Mouse (Mus musculus) midbrain, embryonic 10.5 days (tissue): ENCODE data around the gene Col20a1. TPM values are rescaled to one million over a fixed set of nuclear protein-coding genes. Genes with fewer than 3 reads are reported as not detected.

Source experiments
- DNase-seq: peaks from one replicate; pipeline ENCODE4 v3.0.0-alpha.2; 2017; ENCODE audit warnings: low spot score
- H3K27ac ChIP-seq: fragments of 300-500 bp; sonication (generic); replicated peaks from 2 replicates; pipeline ENCODE4 v1.5.1; 2016; ENCODE audit warnings: mild to moderate bottlenecking
- H3K27me3 ChIP-seq: fragments of 300-500 bp; sonication (generic); 2 replicates; pipeline ENCODE4 v1.6.1; 2016; ENCODE audit warnings: low read depth, mild to moderate bottlenecking; ENCODE audit not compliant: poor library complexity, severe bottlenecking
- H3K36me3 ChIP-seq: fragments of 300-500 bp; sonication (generic); 2 replicates; pipeline ENCODE4 v1.6.1; 2016; ENCODE audit warnings: mild to moderate bottlenecking, moderate library complexity
- H3K4me1 ChIP-seq: fragments of 300-500 bp; sonication (generic); 2 replicates; pipeline ENCODE4 v1.6.1; 2016
- H3K4me3 ChIP-seq: fragments of 300-500 bp; sonication (generic); 2 replicates; pipeline ENCODE4 v1.5.1; 2016; ENCODE audit warnings: mild to moderate bottlenecking, moderate library complexity
- H3K9me3 ChIP-seq: fragments of 300-500 bp; sonication (generic); replicated peaks from 2 replicates; pipeline ENCODE4 v1.6.1; 2016; ENCODE audit warnings: mild to moderate bottlenecking
- WGBS: fragments of 180-500 bp; shearing (Covaris S2); methylation state at CpG from one replicate; pipeline ENCODE4 v1.1.7; 2016; 5-methylcytosine and 5-hydroxymethylcytosine counted together
- polyA plus RNA-seq: library from polyadenylated mRNA; unstranded; fragments of >200 nt; fragmentation: Nextera tagmentation; extraction: Ambion mirVana; gene quantifications from 2 replicates; pipeline ENCODE4 v1.2.1, GENCODE M21; 2016

Gene Col20a1
- polyA plus RNA-seq, 1 experiment from 2014 or later = 0.14 TPM

GRCm38 (mm10) chr2:180967010-180967763 lies 19.1 kb upstream of the Col20a1 start, which contains the start of gene Arfgap1:
TSS of gene Arfgap1 (plus strand) at chr2:180967225.
- WGBS = under 1% methylated on average over 57 of the region's 57 CpGs

DNA sequence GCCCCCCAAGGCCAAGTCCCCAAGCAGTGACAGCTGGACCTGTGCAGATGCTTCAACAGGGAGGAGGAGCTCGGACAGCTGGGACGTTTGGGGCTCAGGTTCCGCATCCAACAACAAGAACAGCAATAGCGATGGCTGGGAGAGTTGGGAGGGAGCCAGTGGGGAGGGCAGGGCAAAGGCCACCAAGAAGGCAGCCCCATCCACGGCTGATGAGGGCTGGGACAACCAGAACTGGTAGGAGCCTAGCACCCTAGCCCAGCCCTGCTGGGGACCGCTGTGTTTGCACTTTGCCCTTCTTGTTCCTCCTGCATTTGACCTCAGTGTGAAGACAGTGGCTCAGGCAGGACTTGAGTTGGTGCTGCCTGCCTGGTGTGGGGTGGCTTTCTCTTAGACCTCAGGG lies 5.2 kb upstream of the Col20a1 start:
- Histone ChIP-seq H3K27ac (no peak overlapping the region), H3K36me3 (peaks cover 75% of the 10 kb centered on the region), H3K4me3 (no peak overlapping the region), H3K4me1 (no peaks in the 10 kb centered on the region), H3K27me3 (no peaks in the 10 kb centered on the region), H3K9me3 (no peaks in the 10 kb centered on the region)
- WGBS = 86% methylated on average over 6 of the region's 6 CpGs
- DNase-seq = no peak

More at GRCm38 (mm10) chr2:180967010-180967763, 19.1 kb upstream of the Col20a1 start, which contains the start of gene Arfgap1:
- no peaks in the 10 kb centered on the region for H3K27me3 ChIP-seq
- H3K36me3 ChIP-seq = peaks cover 30% of the 10 kb centered on the region
- H3K4me1 ChIP-seq = peaks cover 25% of the 10 kb centered on the region
- H3K9me3 ChIP-seq = no peaks in the 10 kb centered on the region
- peak; percentile 89 for DNase-seq
- H3K27ac ChIP-seq = peak within 1 kb of the TSS; percentile 94
- H3K4me3 ChIP-seq = peak within 1 kb of the TSS; percentile 86

DNA sequence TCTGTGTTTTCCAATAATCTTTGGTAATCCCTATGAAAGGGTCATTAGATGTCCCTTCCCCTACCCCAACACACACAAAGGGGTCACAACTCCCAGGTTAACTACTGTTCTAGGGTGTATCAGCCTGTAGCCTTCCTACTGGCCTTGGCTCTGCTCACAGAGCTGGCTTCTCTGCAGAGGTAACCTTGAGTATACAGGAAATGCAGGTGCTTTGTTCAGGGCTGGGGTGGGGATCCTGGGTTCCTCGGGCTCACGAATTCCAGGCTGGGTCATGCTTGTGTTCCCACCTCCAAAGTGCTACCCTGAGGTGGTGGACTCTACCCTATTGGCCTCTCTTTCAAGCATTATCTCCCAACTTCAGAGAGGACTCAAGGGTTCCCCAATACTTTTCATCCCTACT lies 700 bp upstream of the Col20a1 start:
- no peaks in the 10 kb centered on the region for H3K9me3 ChIP-seq
- peaks cover 30% of the 10 kb centered on the region for H3K36me3 ChIP-seq
- WGBS = 90% methylated on average over 2 of the region's 2 CpGs
- no peak for DNase-seq
- no peaks in the 10 kb centered on the region for H3K27me3 ChIP-seq
- H3K27ac ChIP-seq = no peak overlapping the region
- no peak overlapping the region for H3K4me3 ChIP-seq
- H3K4me1 ChIP-seq = peaks cover 18% of the 10 kb centered on the region

GRCm38 (mm10) chr2:180987001-180987400 lies 666 bp downstream of the Col20a1 start:
- 88% methylated on average over 1 of the region's 1 CpGs for WGBS
- no peaks in the 10 kb centered on the region for H3K27me3 ChIP-seq
- peaks cover 18% of the 10 kb centered on the region for H3K4me1 ChIP-seq
- no peak overlapping the region for H3K4me3 ChIP-seq
- no peak for DNase-seq
- H3K36me3 ChIP-seq = peaks cover 17% of the 10 kb centered on the region
- H3K9me3 ChIP-seq = no peaks in the 10 kb centered on the region
- peak overlapping the region; percentile 58; the same call in 1 of the 2 replicates for H3K27ac ChIP-seq

DNA sequence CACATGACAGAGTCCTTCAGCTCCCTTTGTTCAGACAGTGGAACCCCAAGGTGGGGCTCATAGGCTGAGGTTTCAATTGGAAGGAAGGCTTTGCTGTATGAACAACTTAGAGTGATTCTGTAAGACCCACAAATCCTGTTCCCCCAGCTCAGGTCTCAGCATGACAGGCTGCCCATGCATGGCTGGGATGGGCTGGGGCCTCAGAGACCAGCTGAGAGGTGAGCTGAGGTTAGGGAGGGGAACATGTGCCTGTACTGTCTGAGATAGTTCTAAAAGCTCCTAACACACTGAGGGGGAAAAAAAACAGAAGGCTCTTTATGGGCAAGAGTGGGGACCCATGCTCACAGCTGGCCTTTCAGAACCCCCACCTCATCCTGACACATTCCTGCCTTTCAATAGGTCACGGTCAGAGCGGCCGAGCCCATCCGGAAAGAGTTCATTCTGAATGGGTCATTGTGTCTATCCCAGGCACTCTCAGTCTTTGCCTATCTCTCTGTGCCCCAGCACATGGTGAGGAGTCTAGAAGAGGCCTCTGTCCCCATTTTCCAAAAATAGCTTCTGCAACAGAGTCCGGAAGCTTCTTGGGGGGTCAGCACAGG lies 1.2 kb downstream of the Col20a1 start:
- 46% methylated on average over 5 of the region's 5 CpGs for WGBS
- H3K27ac ChIP-seq = peak overlapping the region; percentile 58
- H3K4me1 ChIP-seq = peaks cover 18% of the 10 kb centered on the region
- no peak for DNase-seq
- no peaks in the 10 kb centered on the region for H3K9me3 ChIP-seq
- H3K36me3 ChIP-seq = peaks cover 11% of the 10 kb centered on the region
- H3K4me3 ChIP-seq = no peak overlapping the region
- no peaks in the 10 kb centered on the region for H3K27me3 ChIP-seq

- Histone ChIP-seq H3K4me1 (peaks cover 18% of the 10 kb centered on the region), H3K36me3 (peaks cover 2% of the 10 kb centered on the region; the same call in 1 of the 2 replicates), H3K27me3 (no peaks in the 10 kb centered on the region), H3K27ac (no peak overlapping the region), H3K4me3 (no peak overlapping the region), H3K9me3 (no peaks in the 10 kb centered on the region)
- WGBS = 76% methylated on average over 3 of the region's 3 CpGs
- no peak for DNase-seq
Observed at GRCm38 (mm10) chr2:180988347-180988913, 2.1 kb downstream of the Col20a1 start.

DNA sequence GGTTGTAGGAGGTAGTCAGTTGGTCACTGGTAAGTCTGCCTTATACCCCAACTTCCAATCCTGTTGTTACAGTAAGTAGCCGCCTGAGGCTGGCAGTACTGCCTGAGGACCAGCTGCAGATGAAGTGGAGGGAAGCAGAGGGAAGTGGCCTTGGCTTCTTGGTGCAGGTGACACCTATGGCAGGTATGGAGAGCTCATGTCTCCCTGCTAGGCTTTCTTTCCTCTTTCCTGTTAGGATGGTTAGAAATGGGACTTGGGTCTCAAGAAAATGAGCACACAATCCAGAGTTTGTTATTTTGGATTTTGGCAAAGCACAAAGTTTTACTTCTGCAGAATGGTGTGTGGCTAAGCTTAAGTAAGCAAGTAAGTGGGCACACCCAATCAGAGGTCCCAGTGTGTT lies 2.6 kb downstream of the Col20a1 start:
- Histone ChIP-seq H3K27me3 (no peaks in the 10 kb centered on the region), H3K9me3 (no peaks in the 10 kb centered on the region), H3K36me3 (no peaks in the 10 kb centered on the region), H3K4me1 (peaks cover 18% of the 10 kb centered on the region), H3K27ac (no peak overlapping the region), H3K4me3 (no peak overlapping the region)
- 81% methylated on average over 1 of the region's 1 CpGs for WGBS
- DNase-seq = no peak

DNA sequence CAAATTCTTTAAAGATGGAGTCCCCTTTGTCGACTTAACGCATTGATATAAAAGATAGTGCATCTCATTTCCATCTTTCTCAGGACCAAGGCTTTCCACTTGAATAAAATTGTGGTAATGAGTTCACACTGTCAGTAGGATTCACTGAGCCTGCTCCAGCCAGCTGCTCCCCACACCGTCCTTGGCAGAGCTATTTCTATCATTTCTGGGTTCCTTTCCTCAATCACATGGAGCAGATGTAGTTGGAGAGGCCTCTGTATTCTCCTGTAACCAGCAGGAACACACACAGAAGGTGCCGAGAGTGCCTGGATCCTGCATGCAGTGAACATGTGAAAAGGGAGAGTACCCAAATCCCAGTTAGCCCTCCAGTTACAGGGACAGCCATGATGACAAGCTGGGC lies 4.0 kb downstream of the Col20a1 start:
- 83% methylated on average over 4 of the region's 4 CpGs for WGBS
- no peaks in the 10 kb centered on the region for H3K36me3 ChIP-seq
- no peaks in the 10 kb centered on the region for H3K9me3 ChIP-seq
- no peak for DNase-seq
- H3K27me3 ChIP-seq = no peaks in the 10 kb centered on the region
- H3K27ac ChIP-seq = no peak overlapping the region
- peaks cover 18% of the 10 kb centered on the region for H3K4me1 ChIP-seq
- H3K4me3 ChIP-seq = no peak overlapping the region

DNA sequence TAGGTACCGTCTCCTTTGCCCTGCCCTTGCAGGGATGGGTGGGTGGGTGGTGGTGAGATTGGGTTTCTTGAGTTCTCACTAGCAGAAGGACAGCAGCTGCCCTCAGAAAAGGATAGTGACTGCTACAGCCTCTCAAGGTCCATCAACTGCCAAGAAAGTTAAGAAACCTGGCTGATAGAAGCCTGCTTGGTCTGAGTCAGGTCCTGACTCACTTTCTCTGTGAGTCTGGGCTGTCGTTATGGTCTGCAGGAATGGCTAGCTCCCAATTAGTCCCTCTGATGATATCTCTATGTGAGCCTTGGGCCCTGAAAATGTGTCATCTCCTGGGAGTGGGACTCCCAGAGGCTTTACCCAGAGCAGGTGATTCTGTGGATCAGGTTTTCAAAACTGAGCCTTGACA lies 8.0 kb downstream of the Col20a1 start:
- Histone ChIP-seq H3K4me1 (no peaks in the 10 kb centered on the region), H3K27me3 (no peaks in the 10 kb centered on the region), H3K4me3 (no peak overlapping the region), H3K9me3 (no peaks in the 10 kb centered on the region), H3K36me3 (no peaks in the 10 kb centered on the region), H3K27ac (no peak overlapping the region)
- 81% methylated on average over 2 of the region's 2 CpGs for WGBS
- DNase-seq = no peak

- Histone ChIP-seq H3K4me1 (no peaks in the 10 kb centered on the region), H3K36me3 (no peaks in the 10 kb centered on the region), H3K27me3 (no peaks in the 10 kb centered on the region), H3K27ac (no peak overlapping the region; the same call in 1 of the 2 replicates), H3K9me3 (no peaks in the 10 kb centered on the region), H3K4me3 (no peak overlapping the region)
- 89% methylated on average over 4 of the region's 4 CpGs for WGBS
- no peak for DNase-seq
Observed at GRCm38 (mm10) chr2:180995457-180995856, 9.1 kb downstream of the Col20a1 start.

DNA sequence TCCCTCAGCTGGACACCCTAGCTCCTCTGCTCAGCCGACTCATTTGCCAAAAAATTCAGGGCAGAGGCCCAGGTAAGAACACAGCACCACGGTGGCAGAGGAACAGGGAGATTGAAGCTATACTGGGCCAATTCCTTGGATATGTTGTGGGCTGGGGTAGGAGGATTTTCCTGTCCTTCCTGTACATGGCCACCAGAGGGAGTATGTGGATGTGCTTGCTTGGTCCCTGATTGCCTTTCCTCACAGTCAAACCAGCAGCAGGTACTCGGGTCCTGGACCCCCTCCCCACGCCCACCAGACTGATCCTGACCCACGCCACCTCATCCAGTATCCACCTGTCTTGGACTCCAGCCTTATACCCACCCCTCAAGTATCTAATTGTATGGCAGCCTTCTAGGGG lies 10.1 kb downstream of the Col20a1 start:
- no peak overlapping the region for H3K27ac ChIP-seq
- H3K4me1 ChIP-seq = no peaks in the 10 kb centered on the region
- H3K9me3 ChIP-seq = no peaks in the 10 kb centered on the region
- H3K36me3 ChIP-seq = no peaks in the 10 kb centered on the region
- no peak overlapping the region for H3K4me3 ChIP-seq
- 15% methylated on average over 5 of the region's 5 CpGs for WGBS
- DNase-seq = peak; percentile 61
- H3K27me3 ChIP-seq = no peaks in the 10 kb centered on the region

DNA sequence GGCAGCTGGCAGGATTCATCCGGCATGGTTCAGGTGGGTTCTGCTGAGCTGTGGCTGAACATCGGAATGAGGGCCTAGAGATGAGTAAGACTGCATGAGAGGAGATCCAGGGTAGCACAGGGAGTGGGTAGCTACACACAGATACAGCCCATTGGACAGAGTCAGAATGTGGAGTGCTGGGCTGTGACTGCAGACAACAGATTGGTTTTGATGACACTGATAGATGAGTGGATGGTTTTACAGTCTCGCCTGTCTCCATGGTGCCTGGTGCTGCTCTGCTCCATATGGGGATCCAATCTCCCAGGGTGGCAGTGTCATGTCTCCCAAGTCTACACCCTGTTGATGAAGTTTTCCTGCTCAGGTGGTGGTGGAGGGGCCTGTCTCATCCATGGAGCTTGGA lies 10.6 kb downstream of the Col20a1 start:
- Histone ChIP-seq H3K27ac (no peak overlapping the region), H3K4me3 (no peak overlapping the region), H3K4me1 (no peaks in the 10 kb centered on the region), H3K9me3 (no peaks in the 10 kb centered on the region), H3K36me3 (no peaks in the 10 kb centered on the region), H3K27me3 (no peaks in the 10 kb centered on the region)
- 64% methylated on average over 3 of the region's 3 CpGs for WGBS
- DNase-seq = no peak

GRCm38 (mm10) chr2:181007054-181007453 lies 20.7 kb downstream of the Col20a1 start:
- Histone ChIP-seq H3K9me3 (no peaks in the 10 kb centered on the region), H3K36me3 (no peaks in the 10 kb centered on the region), H3K27me3 (no peaks in the 10 kb centered on the region), H3K27ac (no peak overlapping the region), H3K4me3 (no peak overlapping the region), H3K4me1 (peaks cover 18% of the 10 kb centered on the region)
- no peak for DNase-seq
- WGBS = 51% methylated on average over 4 of the region's 4 CpGs
